Mouse (Mus musculus) inflammation-experienced regulatory T-cells, adult 16 weeks (primary cell): ENCODE results near the gene Rhox3h. TPM values are rescaled to one million over a fixed set of nuclear protein-coding genes. Genes with fewer than 3 reads are reported as not detected.

ENCODE experiments used
- polyA plus RNA-seq: library from polyadenylated mRNA; unstranded; fragments of 100-300 nt; shearing (Covaris generic); gene quantifications from one replicate; pipeline ENCODE4 v1.2.1, GENCODE M21; 2017

Gene Rhox3h
- not detected for polyA plus RNA-seq

GRCm38 (mm10) chrX:37668664-37669063 is at the start of gene Rhox3h:
Rhox3h (minus strand) TSS chrX:37668764.

GRCm38 (mm10) chrX:37673177-37673576 is 4.6 kb upstream of the Rhox3h start, which contains the start of gene Rhox2h:
Rhox2h (minus strand) TSS chrX:37673277.

GRCm38 (mm10) chrX:37651227-37651626 is 17.3 kb downstream of the Rhox3h start, which contains the start of gene Rhox4g:
Rhox4g (minus strand) TSS chrX:37651327.

DNA sequence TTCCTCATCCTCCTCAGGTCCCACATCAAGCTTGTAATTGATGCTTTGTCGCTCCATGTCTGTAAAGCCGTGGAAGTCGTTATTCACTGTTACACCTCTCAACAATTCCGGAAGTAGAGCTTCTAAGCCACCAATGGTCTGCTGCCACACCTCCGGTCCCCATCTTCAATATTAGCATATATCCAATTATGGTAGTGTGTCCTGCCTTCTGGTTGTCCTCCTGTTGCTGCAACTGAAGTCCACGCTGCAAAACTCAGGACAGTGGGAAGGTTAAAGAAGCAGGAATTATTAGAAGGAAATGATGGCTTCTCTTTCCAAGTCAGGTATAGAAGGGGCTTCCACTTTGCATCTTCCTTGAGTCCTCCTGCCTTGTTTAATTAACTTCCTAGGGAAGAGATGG is 25.2 kb downstream of the Rhox3h start, which contains the start of gene Rhox2g:
TSS of gene Rhox2g (minus strand) at position 101 of the 400 bp plus-strand sequence.

DNA sequence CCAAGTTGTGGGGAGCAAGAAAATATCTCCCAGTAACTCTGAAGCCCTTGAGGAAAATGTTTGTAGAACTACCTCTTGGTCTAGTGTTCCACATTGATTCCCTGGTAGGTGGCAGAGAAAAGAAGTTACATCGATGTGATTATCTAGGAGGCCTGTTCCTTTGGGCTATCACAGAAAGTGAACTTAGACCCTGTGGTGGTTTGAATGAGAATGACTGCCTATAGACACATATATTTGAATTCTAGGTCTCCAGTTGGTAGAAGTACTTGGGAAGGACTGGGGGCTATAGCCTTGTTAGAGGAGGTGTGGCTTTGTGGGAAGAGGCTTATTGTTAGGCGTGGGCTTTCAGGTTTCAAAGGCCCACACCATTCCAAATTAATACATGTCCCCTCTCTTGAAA is 40.1 kb downstream of the Rhox3h start, which contains the start of gene Rhox3g:
TSS of gene Rhox3g (minus strand) at position 101 of the 400 bp plus-strand sequence.

Other genes with a start within 250 kb of the Rhox3h start
- gene Rhox4b, start 236.3 kb downstream of the Rhox3h start, polyA plus RNA-seq = 0.20 TPM
- gene Rhox2c, start 215.1 kb downstream of the Rhox3h start, polyA plus RNA-seq = not detected
- not detected for gene Rhox3c, start 210.2 kb downstream of the Rhox3h start, polyA plus RNA-seq
- not detected for gene Rhox4c, start 188.4 kb downstream of the Rhox3h start, polyA plus RNA-seq
- not detected for gene Rhox2d, start 175.3 kb downstream of the Rhox3h start, polyA plus RNA-seq
- not detected for gene Rhox4d, start 154.4 kb downstream of the Rhox3h start, polyA plus RNA-seq
- gene Rhox2e, start 138.3 kb downstream of the Rhox3h start, polyA plus RNA-seq = not detected
- gene Rhox3e, start 126.7 kb downstream of the Rhox3h start, polyA plus RNA-seq = not detected
- gene Rhox4e, start 111.4 kb downstream of the Rhox3h start, polyA plus RNA-seq = not detected
- not detected for gene Rhox2f, start 97.4 kb downstream of the Rhox3h start, polyA plus RNA-seq
- gene Rhox3f, start 87.8 kb downstream of the Rhox3h start, polyA plus RNA-seq = not detected
- not detected for gene Rhox4f, start 61.1 kb downstream of the Rhox3h start, polyA plus RNA-seq
- gene Rhox3g, start 40.2 kb downstream of the Rhox3h start, polyA plus RNA-seq = not detected
- not detected for gene Rhox2g, start 25.3 kb downstream of the Rhox3h start, polyA plus RNA-seq
- gene Rhox4g, start 17.4 kb downstream of the Rhox3h start, polyA plus RNA-seq = not detected
- not detected for gene Rhox2h, start 4.5 kb upstream of the Rhox3h start, polyA plus RNA-seq
- gene Rhox5, start 136.1 kb upstream of the Rhox3h start, polyA plus RNA-seq = not detected
- gene Rhox6, start 158.1 kb upstream of the Rhox3h start, polyA plus RNA-seq = not detected
- gene Rhox7a, start 162.9 kb upstream of the Rhox3h start, polyA plus RNA-seq = not detected
- not detected for gene Rhox8, start 210.2 kb upstream of the Rhox3h start, polyA plus RNA-seq
- not detected for gene Rhox7b, start 228.5 kb upstream of the Rhox3h start, polyA plus RNA-seq
- gene Rhox9, start 233.0 kb upstream of the Rhox3h start, polyA plus RNA-seq = not detected